Mouse (Mus musculus) E14TG2a.4 (cell line): ENCODE measurements around the gene Nlgn2.

Experiments used
- H3K27me3 ChIP-seq: 2 replicates; pipeline ENCODE4 v1.6.1; 2014; ENCODE audit warnings: low read length, control low read depth; ENCODE audit not compliant: insufficient read depth
- H3K36me3 ChIP-seq: 2 replicates; pipeline ENCODE4 v1.6.1; 2014; ENCODE audit warnings: low read length, control low read depth; ENCODE audit not compliant: insufficient read depth
- H3K4me1 ChIP-seq: replicated peaks from 2 replicates; pipeline ENCODE4 v1.6.1; 2014; ENCODE audit warnings: low read depth, low read length, control low read depth
- H3K4me3 ChIP-seq: replicated peaks from 2 replicates; pipeline ENCODE4 v1.5.1; 2014; ENCODE audit warnings: mild to moderate bottlenecking, low read length
- H3K9me3 ChIP-seq: 2 replicates; pipeline ENCODE4 v1.6.1; 2014; ENCODE audit warnings: low read length, control low read depth
- CTCF ChIP-seq: conservative IDR thresholded peaks from 2 replicates; pipeline ENCODE4 v1.5.1; 2014; ENCODE audit warnings: low read length
- NANOG ChIP-seq: IDR thresholded peaks from 2 replicates; pipeline ENCODE4 v1.6.1; 2014; ENCODE audit warnings: borderline replicate concordance, low read length, mixed read lengths
- POU5F1 ChIP-seq: IDR thresholded peaks from 2 replicates; pipeline ENCODE4 v1.6.1; 2014; ENCODE audit warnings: low read length, borderline replicate concordance

Gene Nlgn2

GRCm38 (mm10) chr11:69837952-69838713 is 549 bp upstream of the Nlgn2 start, which contains the start of gene Tmem256:
Gene Tmem256, plus strand, starts transcription at chr11:69838514.
- peak within 1 kb of the TSS; percentile 85 for H3K4me3 ChIP-seq
- peaks cover 39% of the 10 kb centered on the region for H3K27me3 ChIP-seq
- peaks cover 45% of the 10 kb centered on the region for H3K4me1 ChIP-seq
- H3K36me3 ChIP-seq: peaks cover 12% of the 10 kb centered on the region
- H3K9me3 ChIP-seq: no peaks in the 10 kb centered on the region
- no peak for TF ChIP-seq NANOG

GRCm38 (mm10) chr11:69836703-69837576 is 644 bp downstream of the Nlgn2 start:
- peak overlapping the region; percentile 85 for H3K4me3 ChIP-seq
- H3K9me3 ChIP-seq: no peaks in the 10 kb centered on the region
- peaks cover 21% of the 10 kb centered on the region for H3K36me3 ChIP-seq
- peaks cover 45% of the 10 kb centered on the region for H3K4me1 ChIP-seq
- peaks cover 51% of the 10 kb centered on the region for H3K27me3 ChIP-seq
- no peak for TF ChIP-seq CTCF

DNA sequence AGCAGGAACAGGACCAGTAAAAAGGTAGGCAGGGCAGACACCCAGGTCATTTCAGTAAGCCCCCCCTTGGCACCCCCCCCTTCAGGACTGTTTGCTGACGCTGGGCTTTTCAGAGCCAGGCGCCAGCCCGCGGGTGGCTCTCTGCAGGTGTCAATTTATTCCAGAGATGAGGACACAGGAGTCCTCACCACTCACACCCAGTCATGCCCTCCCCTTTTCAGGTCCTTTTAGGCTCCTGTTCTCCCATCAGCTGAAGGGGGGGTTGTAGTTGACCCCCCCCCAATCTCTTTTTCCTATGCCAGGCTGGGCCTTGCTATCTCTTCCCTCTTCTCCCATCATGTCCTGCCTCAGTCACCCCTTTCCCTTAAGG is 1.6 kb downstream of the Nlgn2 start:
- Histone ChIP-seq H3K4me1 (peaks cover 51% of the 10 kb centered on the region), H3K4me3 (0 out of 2 replicates have a peak overlapping the region, but pooled peaks have one; percentile 29), H3K36me3 (peaks cover 21% of the 10 kb centered on the region), H3K27me3 (peaks cover 58% of the 10 kb centered on the region), H3K9me3 (no peaks in the 10 kb centered on the region)
- no peak for TF ChIP-seq CTCF
- no peak for TF ChIP-seq NANOG
- no peak for TF ChIP-seq POU5F1

GRCm38 (mm10) chr11:69835326-69835965 is 2.1 kb downstream of the Nlgn2 start:
- H3K4me1 ChIP-seq: peaks cover 56% of the 10 kb centered on the region
- 0 out of 2 replicates have a peak overlapping the region, but pooled peaks have one; percentile 29 for H3K4me3 ChIP-seq
- peaks cover 19% of the 10 kb centered on the region for H3K36me3 ChIP-seq
- H3K9me3 ChIP-seq: no peaks in the 10 kb centered on the region
- peaks cover 58% of the 10 kb centered on the region for H3K27me3 ChIP-seq
- TF ChIP-seq CTCF: no peak
- TF ChIP-seq NANOG: no peak
- TF ChIP-seq POU5F1: no peak

DNA sequence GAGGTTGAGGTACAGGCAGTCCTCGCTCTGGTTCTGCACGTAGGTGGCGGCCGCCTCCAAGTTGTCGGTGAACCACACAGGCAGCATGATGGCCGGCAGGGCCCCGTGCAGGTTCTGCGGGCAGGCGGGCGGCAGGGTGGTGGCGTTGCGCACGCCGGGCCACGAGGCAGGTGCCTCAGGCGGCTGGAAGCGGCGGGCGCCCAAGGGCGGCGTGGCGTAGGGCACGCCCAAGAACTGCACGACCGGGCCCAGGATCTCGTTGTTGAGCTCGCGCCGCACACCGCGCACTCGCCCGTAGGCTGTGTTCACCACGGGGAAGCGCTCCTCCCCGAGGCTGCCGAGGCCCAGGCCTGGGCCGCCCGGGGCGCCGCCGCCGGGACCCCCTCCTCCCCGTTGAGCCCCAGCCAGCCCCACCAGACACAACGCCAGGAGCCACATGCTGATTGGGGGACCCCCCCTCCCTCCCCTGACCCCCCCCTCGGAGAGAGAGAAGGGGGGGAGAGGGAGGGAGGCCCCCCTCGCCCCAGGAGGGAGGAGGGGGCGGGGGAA is 3.5 kb downstream of the Nlgn2 start:
- TF ChIP-seq NANOG (no peak), POU5F1 (no peak), CTCF (no peak)
- peak overlapping the region; percentile 81 for H3K4me3 ChIP-seq
- peaks cover 58% of the 10 kb centered on the region for H3K27me3 ChIP-seq
- H3K4me1 ChIP-seq: peaks cover 61% of the 10 kb centered on the region
- peaks cover 8% of the 10 kb centered on the region for H3K36me3 ChIP-seq
- no peaks in the 10 kb centered on the region for H3K9me3 ChIP-seq

GRCm38 (mm10) chr11:69833554-69833953 is 4.0 kb downstream of the Nlgn2 start:
- H3K4me1 ChIP-seq: peaks cover 62% of the 10 kb centered on the region
- TF ChIP-seq CTCF (no peak), POU5F1 (no peak), NANOG (no peak)
- H3K4me3 ChIP-seq: peak overlapping the region; percentile 81
- peaks cover 58% of the 10 kb centered on the region for H3K27me3 ChIP-seq
- peaks cover 8% of the 10 kb centered on the region for H3K36me3 ChIP-seq
- H3K9me3 ChIP-seq: no peaks in the 10 kb centered on the region

- Histone ChIP-seq H3K4me1 (peaks cover 62% of the 10 kb centered on the region), H3K4me3 (no peak overlapping the region), H3K36me3 (peaks cover 38% of the 10 kb centered on the region), H3K27me3 (peaks cover 36% of the 10 kb centered on the region), H3K9me3 (peaks cover 11% of the 10 kb centered on the region; the same call in 1 of the 2 replicates)
- TF ChIP-seq NANOG (no peak), POU5F1 (no peak), CTCF (no peak)
These were observed 8.8 kb downstream of the Nlgn2 start for GRCm38 (mm10) chr11:69828832-69829231.

- no peak for TF ChIP-seq POU5F1
- no peak for TF ChIP-seq CTCF
- TF ChIP-seq NANOG: no peak
- no peak overlapping the region for H3K4me3 ChIP-seq
- peaks cover 29% of the 10 kb centered on the region for H3K36me3 ChIP-seq
- H3K4me1 ChIP-seq: peaks cover 31% of the 10 kb centered on the region
- peaks cover 25% of the 10 kb centered on the region for H3K27me3 ChIP-seq
- H3K9me3 ChIP-seq: peaks cover 11% of the 10 kb centered on the region; the same call in 1 of the 2 replicates
These were observed 14.1 kb downstream of the Nlgn2 start for GRCm38 (mm10) chr11:69823456-69823855.
